14 mouse cellular contexts compared by ENCODE assay signal in the genomic region with DNA sequence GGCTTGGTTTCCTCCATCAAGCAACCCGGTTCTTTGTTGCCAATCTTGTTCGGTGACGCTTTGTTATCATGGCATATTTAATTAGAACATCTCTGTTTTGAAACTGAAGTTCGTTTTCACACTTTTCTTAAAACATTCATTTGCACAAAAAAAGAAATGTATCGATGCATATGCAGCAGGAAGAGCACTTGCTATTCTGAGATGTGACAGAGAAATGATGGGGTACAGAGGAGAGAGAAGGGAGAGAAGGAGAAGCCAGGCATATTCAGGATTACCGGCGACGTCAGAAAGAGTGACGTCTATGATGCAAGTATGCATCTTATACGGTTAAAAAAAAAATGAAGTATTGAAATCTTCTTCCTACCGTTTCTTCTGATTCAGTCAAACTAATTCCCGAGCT. TPM values are rescaled to one million over a fixed set of nuclear protein-coding genes. Genes with fewer than 3 reads are reported as not detected.
"Had no signal": no experiment of that assay in that cellular context is flagged by ENCODE, and none has a peak within 500 bp of the region (broad histone marks: within the 10 kb centered on the region; RNA-seq: fewer than 3 reads in every experiment).

No protein-coding gene starts in this region.

- H3K4me1 ChIP-seq: liver, embryonic 15.5 days had no signal

- H3K27me3 ChIP-seq: liver, embryonic 15.5 days; neural tube, embryonic 12.5 days had no signal

- H3K9me3 ChIP-seq: limb, embryonic 10.5 days; liver, embryonic 15.5 days; neural tube, embryonic 12.5 days had no signal

- H3K4me3 ChIP-seq: layer of hippocampus, adult 2 months; limb, embryonic 10.5 days; liver, embryonic 15.5 days; myocyte; neural tube, embryonic 12.5 days had no signal

- DNase-seq: kidney, adult 18-20 months; kidney, postnatal 10 days; kidney, postnatal 4 days; lung, adult 2 months; lung, postnatal 10 days; lung, postnatal 4 days; thymus, postnatal 4 days had no signal

- H3K4me2 ChIP-seq: liver, embryonic 11.5 days; liver, embryonic 15.5 days; midbrain, embryonic 11.5 days; neural tube, embryonic 12.5 days had no signal

- H3K27ac ChIP-seq: limb, embryonic 10.5 days; liver, embryonic 15.5 days; neural tube, embryonic 12.5 days had no signal

- H3K36me3 ChIP-seq: limb, embryonic 10.5 days; liver, embryonic 15.5 days; neural tube, embryonic 12.5 days had no signal

- H3K9ac ChIP-seq: liver, embryonic 15.5 days; neural tube, embryonic 12.5 days had no signal

RNA-seq across cellular contexts. Expression of gene Trim9, which starts 21.9 kb away (rescaled TPM):
- polyA plus RNA-seq: myocyte had no signal
